Mouse (Mus musculus) bone marrow macrophage, adult 2 months (primary cell): ENCODE results near the gene Sox8.

Experiments
- CTCF ChIP-seq: IDR thresholded peaks from 2 replicates; pipeline ENCODE4 v1.5.1; 2012; ENCODE audit warnings: low read depth, mild to moderate bottlenecking, low read length, moderate library complexity
- POLR2A ChIP-seq: IDR thresholded peaks from 2 replicates; pipeline ENCODE4 v1.6.1; 2012; ENCODE audit warnings: mild to moderate bottlenecking, low read depth, low read length, borderline replicate concordance

GRCm38 (mm10) chr17:25577263-25577662 is 6.8 kb upstream of the Sox8 start:
- TF ChIP-seq POLR2A (no peak), CTCF (no peak)
